Mouse (Mus musculus): Measurements from ENCODE around the gene Hist1h1b.
"Not testable (repeated sequence)": the region's sequence is repeated elsewhere in the genome, so short reads cannot be mapped to it uniquely, and the experiment has no call there.

The Hist1h1b gene

DNA sequence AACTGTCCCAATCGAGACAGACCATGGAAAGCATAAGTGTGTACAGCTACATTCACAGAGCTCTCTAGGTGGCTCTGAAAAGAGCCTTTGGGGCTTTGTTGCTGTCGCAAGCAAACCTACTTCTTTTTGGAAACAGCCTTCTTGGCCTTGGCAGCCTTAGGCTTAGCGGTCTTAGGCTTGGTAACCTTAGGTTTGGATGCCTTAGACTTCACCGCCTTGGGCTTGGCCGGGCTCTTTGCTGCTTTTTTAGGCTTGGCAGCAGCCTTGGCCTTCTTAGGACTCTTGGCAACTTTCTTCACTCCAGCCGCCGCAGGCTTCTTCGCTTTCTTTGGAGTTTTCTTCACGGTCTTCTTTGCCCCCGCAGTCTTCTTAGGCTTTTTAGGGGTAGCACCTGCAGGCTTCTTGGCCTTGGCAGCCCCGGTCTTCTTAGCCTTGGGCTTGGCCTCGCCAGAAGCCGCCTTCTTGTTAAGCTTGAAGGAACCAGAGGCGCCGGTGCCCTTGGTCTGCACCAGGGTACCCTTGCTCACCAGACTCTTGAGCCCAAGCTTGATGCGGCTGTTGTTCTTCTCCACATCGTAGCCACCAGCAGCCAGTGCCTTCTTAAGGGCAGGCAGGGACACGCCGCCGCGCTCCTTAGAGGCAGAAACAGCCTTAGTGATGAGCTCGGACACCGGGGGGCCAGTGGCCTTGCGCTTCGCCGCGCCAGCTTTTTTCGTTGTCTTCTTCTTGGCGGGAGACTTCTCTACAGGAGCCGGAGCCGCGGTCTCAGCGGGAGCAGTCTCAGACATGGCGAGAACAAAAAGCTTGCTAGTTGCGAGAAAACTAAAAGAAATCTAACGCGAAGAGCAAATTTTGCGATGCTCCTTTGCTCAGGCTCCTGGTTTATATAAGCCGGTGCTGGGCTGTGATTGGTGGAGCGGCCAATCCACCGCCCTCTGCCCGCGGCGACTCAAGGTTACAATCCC is at the start of gene Hist1h1b:
TSS of gene Hist1h1b (minus strand) at position 859 of the 965 bp plus-strand sequence.
- peak; percentile 44 for DNase-seq

DNA sequence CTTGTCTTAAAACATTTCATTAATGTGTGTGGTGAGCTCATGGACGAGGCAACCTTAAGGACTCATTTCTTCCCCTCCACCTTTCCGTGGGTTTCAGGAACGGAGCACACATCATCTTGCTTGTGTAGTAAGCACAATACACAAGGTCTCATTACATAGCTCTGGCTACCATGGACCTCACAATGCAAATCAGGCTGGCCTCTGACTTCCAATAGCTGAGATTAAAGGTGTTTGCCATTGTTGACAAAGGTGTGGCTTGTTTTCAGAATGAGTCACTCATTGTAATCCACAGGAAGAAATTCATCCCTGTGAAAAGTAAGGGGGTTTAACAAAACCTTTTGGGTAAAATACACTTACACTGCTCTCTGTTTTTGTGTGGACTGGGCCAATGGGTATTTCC is 48.1 kb upstream of the Hist1h1b start:
- DNase-seq, result no peak

DNA sequence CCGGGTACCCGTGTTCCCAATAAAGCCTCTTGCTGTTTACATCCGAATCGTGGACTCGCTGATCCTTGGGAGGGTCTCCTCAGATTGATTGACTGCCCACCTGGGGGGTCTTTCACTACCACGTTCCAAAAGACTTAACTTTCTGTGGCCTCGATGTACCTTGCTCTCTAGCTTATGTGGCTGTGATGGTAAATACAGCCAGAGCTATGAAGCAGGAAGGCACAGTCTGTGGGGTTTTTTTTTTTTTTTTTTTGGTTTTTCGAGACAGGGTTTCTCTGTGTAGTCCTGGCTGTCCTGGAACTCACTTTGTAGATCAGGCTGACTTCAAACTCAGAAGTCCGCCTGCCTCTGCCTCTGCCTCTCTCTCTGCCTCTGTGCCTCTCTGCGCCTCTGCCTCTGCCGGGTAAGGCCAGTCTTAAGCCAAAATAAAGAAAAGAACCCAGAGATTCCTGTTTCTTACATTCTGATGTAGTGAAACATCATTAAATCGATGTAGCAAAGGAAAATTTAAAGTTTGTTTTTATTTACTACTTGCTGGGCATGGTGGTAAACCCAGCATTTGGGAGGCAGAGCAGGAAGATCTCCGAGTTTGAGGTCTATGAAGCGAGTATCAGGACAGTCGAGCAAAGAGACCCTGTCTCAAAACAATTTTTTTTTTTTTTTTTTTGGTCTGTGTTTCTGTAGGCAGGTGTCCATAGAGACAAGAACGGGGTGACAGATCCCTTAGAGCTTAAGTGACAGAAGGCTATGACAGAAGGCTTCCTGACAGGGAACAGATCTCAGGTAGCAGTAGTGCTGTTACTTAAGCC is 39.9 kb upstream of the Hist1h1b start:
- not testable (repeated sequence) for DNase-seq

DNA sequence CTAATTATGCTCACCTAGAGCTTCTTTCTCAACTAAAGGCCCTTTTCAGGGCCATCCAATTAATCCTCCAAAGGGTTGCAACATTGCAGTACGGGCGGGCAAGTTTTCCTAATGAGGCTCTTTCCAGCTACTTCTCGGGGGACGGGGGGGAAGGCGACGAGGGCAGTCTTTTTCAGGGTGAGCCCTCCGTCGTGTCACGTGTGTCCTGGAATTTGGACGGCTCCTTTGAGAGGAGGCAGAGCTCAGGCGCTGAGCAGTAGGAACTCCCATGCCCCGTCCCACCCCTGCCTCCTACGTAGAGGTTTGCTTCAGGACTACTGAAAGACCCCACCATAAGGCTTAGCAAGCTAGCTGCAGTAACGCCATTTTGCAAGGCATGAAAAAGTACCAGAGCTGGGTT is 31.7 kb upstream of the Hist1h1b start:
- DNase-seq, result not testable (repeated sequence)

DNA sequence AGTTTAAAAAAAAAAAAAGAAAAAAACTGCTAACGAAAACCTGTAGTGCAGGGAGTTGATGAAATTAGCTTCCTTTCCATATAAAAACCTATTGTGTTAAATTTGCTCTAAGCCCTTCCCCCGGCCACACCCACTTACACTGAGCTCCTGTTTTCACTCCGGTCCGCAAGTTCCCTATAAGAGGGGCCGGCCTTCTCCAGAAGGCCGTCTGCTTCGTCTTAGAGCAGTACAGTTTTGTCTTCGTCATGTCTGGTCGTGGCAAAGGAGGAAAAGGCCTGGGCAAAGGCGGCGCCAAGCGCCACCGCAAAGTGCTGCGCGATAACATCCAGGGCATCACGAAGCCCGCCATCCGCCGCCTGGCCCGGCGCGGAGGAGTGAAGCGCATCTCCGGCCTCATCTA is 31.1 kb upstream of the Hist1h1b start, which contains the start of gene Hist1h4m:
TSS of gene Hist1h4m (plus strand) at position 208 of the 400 bp plus-strand sequence.
- DNase-seq, result peak; percentile 47

DNA sequence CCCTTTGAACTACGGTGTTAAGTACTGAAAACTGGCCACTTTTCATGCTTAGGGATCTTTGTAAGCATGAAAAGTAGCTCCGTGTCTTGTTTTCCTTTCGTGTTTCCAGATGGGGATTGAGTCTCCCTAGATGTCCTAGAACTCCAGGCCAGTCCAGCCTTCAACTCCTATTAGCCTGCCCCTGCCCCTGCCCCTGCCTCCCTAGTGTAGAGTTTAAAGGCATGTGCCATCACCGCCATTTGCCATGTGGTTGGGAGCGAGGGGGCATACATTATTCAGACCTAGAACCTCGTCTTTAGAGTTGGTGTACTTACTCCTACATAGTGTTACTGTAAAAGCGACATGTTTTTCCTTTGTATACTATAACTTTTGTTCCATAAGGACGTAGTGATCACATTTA is 30.6 kb upstream of the Hist1h1b start:
- DNase-seq, result not testable (repeated sequence)

DNA sequence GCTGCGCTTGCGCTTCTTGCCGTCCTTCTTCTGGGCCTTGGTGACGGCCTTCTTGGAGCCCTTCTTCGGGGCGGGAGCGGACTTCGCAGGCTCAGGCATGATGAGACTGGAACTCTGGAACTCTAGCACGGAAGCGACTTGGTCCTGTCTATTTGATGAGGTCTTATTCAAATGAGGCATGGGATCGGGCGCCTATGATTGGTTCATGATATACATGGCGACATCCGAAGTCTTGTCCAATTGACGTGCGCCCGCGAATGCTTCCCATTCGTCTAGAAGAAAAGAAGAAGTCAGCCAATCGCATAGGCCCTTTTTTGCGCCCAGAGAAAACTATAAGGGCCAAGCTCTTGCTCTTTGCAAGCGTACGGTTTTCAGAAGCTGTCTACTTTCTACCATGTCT is 29.6 kb upstream of the Hist1h1b start, which contains the start of the genes Hist1h2bq and Hist1h2ao:
TSS of gene Hist1h2bq (minus strand) at position 125 of the 400 bp plus-strand sequence.
TSS of gene Hist1h2ao (plus strand) at position 393 of the 400 bp plus-strand sequence.
- not testable (repeated sequence) for DNase-seq

DNA sequence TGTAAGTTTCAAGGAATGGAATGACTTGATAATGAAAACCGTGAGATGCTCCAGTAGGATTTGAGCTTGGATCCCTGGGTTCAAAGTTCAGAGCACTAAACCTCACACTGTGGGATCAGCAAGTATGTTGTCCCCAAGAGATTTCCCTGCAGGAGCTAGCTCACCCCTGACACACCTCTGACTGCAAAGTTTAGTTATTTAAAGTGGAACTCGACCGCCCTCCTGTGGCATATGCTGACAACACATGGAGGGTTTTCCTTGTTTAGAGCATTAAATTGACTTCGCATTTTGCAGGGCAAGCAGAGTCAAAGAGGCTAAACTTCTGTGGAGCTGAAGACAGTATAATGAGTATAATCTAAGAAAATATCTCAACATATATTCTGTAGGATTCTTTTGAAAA is 22.6 kb upstream of the Hist1h1b start:
- not testable (repeated sequence) for DNase-seq

DNA sequence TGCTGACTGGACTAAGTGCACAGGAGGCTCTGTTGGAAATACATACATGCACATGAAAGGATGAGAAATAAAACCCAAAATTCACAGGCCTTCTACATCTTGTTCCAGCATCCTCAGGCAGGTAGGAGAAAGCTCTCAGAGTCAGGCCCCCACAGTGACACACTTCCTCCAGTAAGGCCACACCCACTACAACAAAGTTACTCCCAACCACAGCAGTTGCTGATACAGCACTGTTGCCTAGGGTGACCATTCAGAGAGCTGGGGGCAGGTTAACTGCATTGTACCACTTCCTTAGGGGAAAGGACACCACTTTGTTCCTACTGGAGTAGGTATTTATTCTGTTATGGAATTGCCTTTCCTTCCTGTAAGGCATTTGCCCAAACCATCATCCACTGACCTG is 16.7 kb upstream of the Hist1h1b start:
- not testable (repeated sequence) for DNase-seq

DNA sequence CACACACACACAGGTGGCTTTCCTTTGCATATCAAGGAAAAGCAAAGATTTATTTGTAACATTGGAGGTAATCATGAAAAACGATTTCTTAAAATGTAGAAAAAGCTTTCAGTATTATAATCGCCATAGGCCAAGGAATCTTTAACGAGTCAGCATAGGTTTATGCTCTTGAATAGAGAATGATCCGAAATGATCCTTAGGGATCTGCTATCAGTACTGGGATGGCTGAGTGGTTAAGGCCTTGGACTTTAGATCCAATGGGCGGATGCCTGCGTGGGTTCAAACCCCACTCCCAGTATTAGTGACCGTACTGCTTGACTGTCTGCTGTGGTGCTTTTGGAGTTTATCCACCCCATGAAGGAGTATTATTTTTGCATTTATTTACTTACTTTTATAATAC is 15.2 kb upstream of the Hist1h1b start:
- DNase-seq, result no peak

DNA sequence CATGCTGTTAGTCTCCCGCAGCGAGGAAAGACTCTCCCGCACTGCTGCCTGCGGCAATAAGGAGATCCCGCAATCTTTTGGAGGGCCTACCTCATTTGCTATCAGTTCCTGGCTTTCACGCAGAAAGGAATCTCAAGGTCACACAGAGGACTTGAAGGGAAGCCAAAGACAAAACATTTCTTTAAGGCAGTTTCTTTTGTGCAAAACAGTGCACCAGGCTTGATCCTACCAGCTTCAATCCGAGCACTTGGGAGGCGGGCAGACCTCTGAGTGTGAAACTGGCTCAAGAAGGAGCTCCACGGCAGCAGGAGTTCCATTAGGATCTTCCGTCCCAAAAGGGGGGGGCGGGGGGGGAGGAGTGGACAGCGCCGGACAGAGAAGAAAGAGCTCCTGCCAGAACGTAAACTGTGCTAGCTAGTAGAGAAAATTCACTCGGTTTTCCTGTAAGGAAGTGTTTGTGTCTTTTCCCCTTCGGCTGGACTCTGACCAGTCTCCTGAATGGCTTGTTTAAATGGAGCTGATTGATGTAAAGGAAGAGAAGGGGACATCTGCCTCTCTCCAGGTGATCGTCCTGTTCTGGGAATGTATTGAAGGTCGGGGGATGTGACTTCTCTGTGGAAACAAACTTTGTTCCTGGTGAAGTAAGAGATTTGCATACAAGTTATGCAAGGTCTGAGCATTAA is 10.3 kb upstream of the Hist1h1b start:
- no peak for DNase-seq

DNA sequence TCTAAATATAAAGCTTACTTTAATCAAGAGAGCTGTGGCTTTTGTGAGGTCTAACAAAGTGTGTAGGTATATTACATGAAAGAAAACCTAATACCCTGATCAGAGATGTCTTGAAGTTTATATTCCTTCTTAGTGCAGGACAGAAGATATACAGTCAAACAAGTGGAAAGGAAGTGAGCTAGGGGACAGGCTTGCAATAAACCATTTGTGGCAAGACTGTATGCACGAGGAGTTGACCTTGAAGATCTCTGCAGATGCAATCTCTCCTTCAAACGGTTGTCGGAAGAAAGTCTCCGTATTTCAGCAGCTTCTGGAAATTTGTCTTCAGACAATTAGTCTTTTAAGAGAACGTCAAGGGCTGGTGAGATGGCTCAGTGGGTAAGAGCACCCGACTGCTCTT is 9.5 kb upstream of the Hist1h1b start:
- DNase-seq, result no peak

DNA sequence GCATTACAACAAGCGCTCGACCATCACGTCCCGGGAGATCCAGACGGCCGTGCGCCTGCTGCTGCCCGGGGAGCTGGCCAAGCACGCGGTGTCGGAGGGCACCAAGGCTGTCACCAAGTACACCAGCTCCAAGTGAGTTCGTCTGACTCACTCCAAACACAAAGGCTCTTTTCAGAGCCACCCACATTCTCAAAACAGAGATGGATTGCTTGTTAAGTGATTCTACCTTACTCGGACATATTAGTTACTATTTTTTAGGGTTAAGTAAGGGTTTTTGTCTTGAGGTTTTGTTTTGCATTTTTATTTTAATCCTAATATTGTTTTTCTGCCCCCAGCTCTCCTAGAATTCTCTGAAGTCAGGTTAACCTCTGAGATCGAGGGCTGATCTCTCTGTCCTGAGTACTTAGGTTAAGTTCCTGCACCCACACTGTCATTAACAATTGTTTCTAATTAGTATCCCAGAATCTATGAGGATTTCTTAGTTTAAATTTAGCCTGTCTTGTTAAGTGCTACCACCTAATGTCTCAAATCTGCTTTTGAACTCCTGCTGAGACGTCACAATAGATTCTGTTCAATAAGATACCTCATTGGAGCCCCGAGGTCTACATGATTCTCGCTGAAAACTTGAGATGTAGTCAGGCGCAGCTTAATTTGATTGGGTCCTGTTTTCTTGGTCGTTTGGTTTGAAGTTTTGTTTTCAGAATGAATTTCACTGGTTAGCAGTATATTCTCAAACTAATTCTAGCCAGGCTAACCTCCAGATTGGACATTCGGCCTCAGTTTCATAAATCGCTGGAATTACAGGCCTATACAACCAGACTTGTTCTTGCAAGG is 7.6 kb upstream of the Hist1h1b start:
- DNase-seq, result no peak

DNA sequence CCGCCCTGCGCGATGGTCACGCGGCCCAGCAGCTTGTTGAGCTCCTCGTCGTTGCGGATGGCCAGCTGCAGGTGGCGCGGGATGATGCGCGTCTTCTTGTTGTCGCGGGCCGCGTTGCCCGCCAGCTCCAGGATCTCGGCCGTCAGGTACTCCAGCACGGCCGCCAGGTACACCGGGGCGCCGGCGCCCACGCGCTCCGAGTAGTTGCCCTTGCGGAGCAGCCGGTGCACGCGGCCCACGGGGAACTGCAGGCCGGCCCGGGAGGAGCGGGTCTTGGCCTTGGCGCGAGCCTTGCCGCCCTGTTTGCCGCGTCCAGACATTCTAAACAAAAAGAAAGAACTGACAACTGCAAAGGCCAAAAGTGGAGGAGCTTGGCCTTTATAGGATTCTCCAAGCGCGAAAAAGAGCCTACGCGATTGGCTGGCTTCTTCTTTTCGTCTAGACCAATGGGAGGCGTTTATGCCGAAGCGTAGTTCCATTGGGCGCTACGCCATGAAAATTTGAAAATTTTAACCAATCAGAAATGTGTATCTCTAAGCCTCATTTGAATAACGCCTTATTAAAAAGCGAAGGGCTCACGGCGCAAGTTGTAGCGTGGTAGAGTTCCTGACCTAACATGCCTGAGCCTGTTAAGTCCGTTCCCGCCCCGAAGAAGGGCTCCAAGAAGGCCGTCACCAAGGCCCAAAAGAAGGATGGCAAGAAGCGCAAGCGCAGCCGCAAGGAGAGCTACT is 6.6 kb upstream of the Hist1h1b start, which contains the start of the genes Hist1h2an and Hist1h2bp:
TSS of gene Hist1h2an (minus strand) at position 320 of the 731 bp plus-strand sequence.
TSS of gene Hist1h2bp (plus strand) at position 563 of the 731 bp plus-strand sequence.
- peak; percentile 90 for DNase-seq

DNA sequence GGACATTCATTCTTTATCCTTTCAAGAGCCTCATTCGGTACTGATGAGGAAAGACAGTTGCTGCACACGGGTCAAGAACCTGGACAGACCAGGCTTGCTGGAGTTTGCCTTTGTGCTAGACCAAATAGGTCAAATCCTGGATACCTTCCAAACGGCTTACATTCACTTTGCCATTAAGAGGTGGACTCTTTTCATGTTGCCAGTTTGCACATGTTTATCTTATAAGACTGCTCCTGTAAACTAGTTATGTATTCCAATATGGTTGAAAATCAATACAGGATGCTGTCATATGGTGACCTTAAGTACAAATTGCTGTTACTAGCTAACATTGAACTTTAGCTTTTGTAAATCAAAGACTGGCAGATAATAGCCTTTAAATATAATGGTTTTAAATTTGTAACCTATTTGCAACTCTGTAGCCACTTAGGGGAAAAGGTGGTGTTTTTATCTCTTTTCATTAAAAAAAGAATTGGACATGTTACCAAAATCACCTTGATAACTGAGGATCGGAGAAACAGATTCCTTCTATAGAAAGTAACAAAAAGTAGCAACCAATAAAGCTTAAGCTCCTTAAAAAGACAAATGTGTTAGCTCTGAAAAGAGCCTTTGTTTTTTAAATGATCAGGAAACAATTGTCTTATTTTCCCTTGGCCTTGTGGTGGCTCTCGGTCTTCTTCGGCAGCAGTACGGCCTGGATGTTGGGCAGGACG is 5.9 kb upstream of the Hist1h1b start:
- no peak for DNase-seq

DNA sequence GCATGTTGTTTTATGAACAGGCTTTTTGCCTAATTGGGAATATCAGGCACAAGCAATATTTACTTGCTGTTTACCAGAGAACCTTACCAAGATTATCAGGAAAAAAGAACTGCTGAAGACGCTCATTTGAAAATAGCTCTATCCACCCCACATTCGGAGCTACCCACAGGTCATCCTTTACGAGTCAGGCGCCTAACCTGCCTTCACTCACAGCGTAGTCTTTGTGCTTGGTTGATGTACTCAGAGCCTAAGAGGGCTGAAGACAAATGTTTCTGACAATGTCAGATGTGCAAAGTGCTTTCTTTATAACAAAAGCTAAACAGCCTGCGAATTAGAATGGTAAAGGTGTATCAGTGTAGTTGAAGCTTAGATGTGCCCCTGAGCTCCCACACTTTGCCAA is 3.9 kb upstream of the Hist1h1b start:
- no peak for DNase-seq

DNA sequence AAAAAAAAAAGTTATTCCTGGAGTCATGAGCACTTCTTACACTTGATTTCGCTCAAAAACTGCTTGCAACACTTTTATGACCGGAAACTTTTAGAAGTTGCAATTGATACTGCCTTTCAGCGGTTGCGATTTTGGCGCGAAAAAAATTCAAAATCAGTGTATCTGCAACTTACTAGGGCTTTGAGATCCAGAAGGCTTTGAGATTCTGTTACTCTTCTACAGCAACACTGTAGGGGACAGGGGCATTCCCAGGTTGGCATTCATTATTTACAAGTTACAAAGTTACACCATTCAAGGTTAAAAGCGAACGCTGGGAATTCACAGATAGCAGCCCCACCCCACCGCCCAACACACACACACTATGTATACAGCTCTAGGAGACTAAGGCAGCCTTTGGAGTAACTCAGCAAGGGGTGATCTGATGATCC is 3.3 kb upstream of the Hist1h1b start:
- no peak for DNase-seq

DNA sequence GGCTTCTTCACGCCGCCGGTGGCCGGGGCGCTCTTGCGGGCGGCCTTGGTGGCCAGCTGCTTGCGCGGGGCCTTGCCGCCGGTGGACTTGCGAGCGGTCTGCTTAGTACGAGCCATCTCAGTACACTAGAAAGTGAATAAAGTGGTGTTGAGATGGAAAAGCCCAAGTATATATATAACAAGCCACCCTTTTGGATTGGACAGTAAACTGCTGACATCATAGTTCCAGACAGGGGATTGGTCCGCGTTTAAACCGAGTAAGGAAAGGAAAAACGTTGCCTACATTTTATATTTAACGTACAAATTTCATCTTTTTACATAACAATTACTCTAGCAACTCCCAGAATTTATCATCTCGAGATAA is 2.8 kb upstream of the Hist1h1b start, which contains the start of gene Hist1h3i:
TSS of gene Hist1h3i (minus strand) at position 116 of the 363 bp plus-strand sequence.
- peak; percentile 42 for DNase-seq

DNA sequence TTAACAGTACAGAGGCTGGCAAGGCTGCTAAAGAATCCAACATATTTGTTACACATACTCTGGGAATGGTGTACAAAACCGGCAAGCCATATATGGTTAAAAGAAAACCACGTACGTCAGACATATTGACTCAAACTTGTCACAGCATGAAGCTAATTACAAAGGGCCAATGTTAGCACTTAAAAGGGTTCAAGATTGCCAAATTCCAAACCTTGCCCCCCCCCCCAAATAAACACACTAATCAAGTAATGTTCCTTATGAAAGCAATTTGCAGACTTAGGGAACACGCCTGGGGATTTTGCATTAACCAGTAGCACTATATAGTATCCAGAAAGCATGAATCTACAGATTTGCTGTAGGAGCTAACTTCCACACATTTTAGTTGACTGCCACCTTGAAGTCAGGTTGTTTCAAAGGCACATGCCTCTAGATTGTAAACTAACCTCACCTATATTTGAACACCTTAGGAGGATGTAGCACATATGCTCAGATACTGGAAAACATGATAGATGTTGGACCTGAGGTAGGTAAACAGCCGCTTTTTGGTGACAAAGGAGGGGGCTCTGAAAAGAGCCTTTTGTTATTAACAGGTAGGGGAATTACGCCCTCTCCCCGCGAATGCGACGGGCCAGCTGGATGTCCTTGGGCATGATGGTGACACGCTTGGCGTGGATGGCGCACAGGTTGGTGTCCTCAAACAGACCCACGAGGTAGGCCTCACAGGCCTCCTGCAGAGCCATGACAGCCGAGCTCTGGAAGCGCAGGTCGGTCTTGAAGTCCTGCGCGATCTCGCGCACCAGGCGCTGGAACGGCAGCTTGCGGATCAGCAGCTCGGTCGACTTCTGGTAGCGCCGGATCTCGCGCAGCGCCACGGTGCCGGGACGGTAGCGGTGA is 2.2 kb upstream of the Hist1h1b start:
- DNase-seq, result not testable (repeated sequence)
